Mouse (Mus musculus) G1E (cell line): ENCODE data around the gene Mindy2.

Experiments
- CTCF ChIP-seq: IDR thresholded peaks from 2 replicates; pipeline ENCODE4 v1.5.1; 2012; ENCODE audit warnings: low read depth, low read length, inconsistent platforms, mixed read lengths
- GATA1 ChIP-seq: IDR thresholded peaks from 2 replicates; pipeline ENCODE4 v1.6.1; 2012; ENCODE audit warnings: borderline replicate concordance, low read length, inconsistent platforms, mixed read lengths
- POLR2AphosphoS5 ChIP-seq: IDR thresholded peaks from 2 replicates; pipeline ENCODE4 v1.6.1; 2012; ENCODE audit warnings: low read depth, low read length, inconsistent platforms; ENCODE audit not compliant: insufficient replicate concordance
- TAL1 ChIP-seq: conservative IDR thresholded peaks from 2 replicates; pipeline ENCODE4 v1.6.1; 2012; ENCODE audit warnings: low read depth, low read length, inconsistent platforms, mixed read lengths

DNA sequence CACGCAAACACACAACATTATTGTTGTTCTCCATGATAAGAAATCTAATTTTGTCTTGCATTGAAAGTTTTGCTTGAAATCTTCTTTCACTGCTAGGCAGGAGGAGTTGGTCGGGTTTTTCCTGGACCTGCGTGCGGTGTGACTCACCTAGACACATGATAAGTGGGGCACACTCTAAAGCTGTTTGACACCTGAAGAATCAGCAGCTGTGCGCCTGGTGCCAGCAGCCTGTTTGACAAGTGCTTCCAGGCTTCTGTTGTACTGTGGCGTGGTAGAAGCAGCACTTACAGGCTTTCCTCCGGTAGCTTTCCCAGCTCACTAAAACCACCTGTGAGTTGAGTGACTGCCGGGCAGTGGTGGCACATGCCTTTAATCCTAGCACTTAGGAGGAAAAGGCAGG lies 86.6 kb downstream of the Mindy2 start:
- no peak for TF ChIP-seq CTCF
- no peak for TF ChIP-seq GATA1
- TF ChIP-seq TAL1: no peak
- TF ChIP-seq POLR2AphosphoS5: no peak
